Mouse (Mus musculus): ENCODE data around the gene Mad1l1.

The Mad1l1 gene

GRCm38 (mm10) chr5:140176370-140176769 lies 145.0 kb downstream of the Mad1l1 start:
- no peak for DNase-seq (ENCODE audit: low spot score)

- DNase-seq (ENCODE audit: low spot score), result no peak
These were observed 146.4 kb downstream of the Mad1l1 start for GRCm38 (mm10) chr5:140174814-140175490.

GRCm38 (mm10) chr5:140174066-140174465 lies 147.3 kb downstream of the Mad1l1 start:
- no peak for DNase-seq (ENCODE audit: low spot score)

GRCm38 (mm10) chr5:140173181-140173580 lies 148.2 kb downstream of the Mad1l1 start:
- DNase-seq (ENCODE audit: low spot score), result no peak

GRCm38 (mm10) chr5:140171710-140172109 lies 149.6 kb downstream of the Mad1l1 start:
- no peak for DNase-seq (ENCODE audit: low spot score)

- no peak for DNase-seq (ENCODE audit: low spot score)
These were observed 153.8 kb downstream of the Mad1l1 start for GRCm38 (mm10) chr5:140167531-140167930.

- DNase-seq (ENCODE audit: low spot score), result no peak
These were observed 154.3 kb downstream of the Mad1l1 start for GRCm38 (mm10) chr5:140167080-140167479.

GRCm38 (mm10) chr5:140163947-140164346 lies 157.4 kb downstream of the Mad1l1 start:
- DNase-seq (ENCODE audit: low spot score), result no peak

- DNase-seq (ENCODE audit: low spot score), result no peak
These were observed 159.1 kb downstream of the Mad1l1 start for GRCm38 (mm10) chr5:140162071-140162845.

- no peak for DNase-seq (ENCODE audit: low spot score)
These were observed 162.3 kb downstream of the Mad1l1 start for GRCm38 (mm10) chr5:140159007-140159406.

GRCm38 (mm10) chr5:140157886-140158627 lies 163.3 kb downstream of the Mad1l1 start:
- DNase-seq (ENCODE audit: low spot score), result no peak

GRCm38 (mm10) chr5:140154166-140154565 lies 167.2 kb downstream of the Mad1l1 start:
- no peak for DNase-seq (ENCODE audit: low spot score)

- no peak for DNase-seq (ENCODE audit: low spot score)
These were observed 169.5 kb downstream of the Mad1l1 start for GRCm38 (mm10) chr5:140151871-140152270.

GRCm38 (mm10) chr5:140151180-140151579 lies 170.2 kb downstream of the Mad1l1 start:
- no peak for DNase-seq (ENCODE audit: low spot score)

- no peak for DNase-seq (ENCODE audit: low spot score)
These were observed 170.7 kb downstream of the Mad1l1 start for GRCm38 (mm10) chr5:140150694-140151093.

- no peak for DNase-seq (ENCODE audit: low spot score)
These were observed 171.2 kb downstream of the Mad1l1 start for GRCm38 (mm10) chr5:140150136-140150535.

GRCm38 (mm10) chr5:140149298-140149697 lies 172.1 kb downstream of the Mad1l1 start:
- DNase-seq (ENCODE audit: low spot score), result no peak

- DNase-seq (ENCODE audit: low spot score), result no peak
These were observed 177.8 kb downstream of the Mad1l1 start for GRCm38 (mm10) chr5:140143541-140143940.

GRCm38 (mm10) chr5:140141336-140141735 lies 180.0 kb downstream of the Mad1l1 start:
- DNase-seq (ENCODE audit: low spot score), result no peak

- peak; percentile 79 for DNase-seq (ENCODE audit: low spot score)
These were observed 181.1 kb downstream of the Mad1l1 start for GRCm38 (mm10) chr5:140140214-140140613.

- no peak for DNase-seq (ENCODE audit: low spot score)
These were observed 185.4 kb downstream of the Mad1l1 start for GRCm38 (mm10) chr5:140135734-140136625.

- no peak for DNase-seq (ENCODE audit: low spot score)
These were observed 187.3 kb downstream of the Mad1l1 start for GRCm38 (mm10) chr5:140134021-140134420.

Measured in retina, embryonic 14.5 days (tissue).